ENCODE assay signal across 1 mouse cellular context in genomic region chr7:19239986-19240385, GRCm38 (mm10).
TF ChIP-seq lines count a peak whose summit lies in the region.

No protein-coding gene starts in this region.

TF ChIP-seq in MEL, 35 proteins besides CTCF, POLR2A, EP300 and RAD21 (continued from another document):
- peak; percentile 69; the same call in 1 of the 2 replicates for TF ChIP-seq TCF12 (IDR thresholded peaks at IDR 0.05; ENCODE audit: low read depth, low read length)
- no peak for TF ChIP-seq USF1 (IDR thresholded peaks at IDR 0.05; ENCODE audit: low read depth, low read length)
- TF ChIP-seq TAL1 (IDR thresholded peaks at IDR 0.05; ENCODE audit: low read length) = peak; percentile 22; the same call in 1 of the 2 replicates
